Mouse (Mus musculus): ENCODE measurements around the gene Rap2a. TPM values are rescaled to one million over a fixed set of nuclear protein-coding genes. Genes with fewer than 3 reads are reported as not detected.

Rap2a gene
- total and polyA plus RNA-seq, 3 experiments, result 5.1 to 8.6 TPM; not detected in 1

DNA sequence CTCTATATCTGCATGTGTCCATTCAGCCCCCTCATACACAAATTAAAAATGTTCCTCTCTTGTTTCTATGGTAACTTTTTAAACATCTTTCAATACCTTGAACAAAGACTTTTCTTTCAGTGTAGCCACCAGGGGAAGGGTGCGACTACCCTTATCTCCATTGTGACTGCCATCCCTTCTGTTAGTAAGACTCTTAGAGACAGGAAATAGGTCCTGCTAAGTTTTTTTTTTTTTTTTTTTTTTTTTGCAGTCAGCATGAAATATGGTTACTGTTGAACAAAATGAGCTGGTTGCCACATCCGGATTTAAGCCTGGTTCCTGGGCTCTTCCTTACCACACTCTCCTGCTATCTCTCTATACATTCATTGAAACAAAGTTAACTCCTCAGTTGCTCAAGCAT lies 47.4 kb downstream of the Rap2a start:
- Histone ChIP-seq H3K79me2 (ENCODE audit: control insufficient read depth, insufficient read depth, low read length, poor library complexity) (no peaks in the 10 kb centered on the region), H3K9me3 (replicated peaks; ENCODE audit: insufficient read depth, low read length) (no peaks in the 10 kb centered on the region), H3K36me3 (ENCODE audit: control insufficient read depth in 1 of 2, insufficient read depth in 2 of 2, low read length in 2 of 2) (no peaks in the 10 kb centered on the region), H3K4me3 (ENCODE audit: control insufficient read depth in 1 of 2, insufficient read depth in 1 of 2, low read depth in 2 of 2, low read length in 2 of 2) (no peak overlapping the region), H3K27me3 (ENCODE audit: control insufficient read depth in 1 of 2, insufficient read depth in 2 of 2, low read length in 2 of 2) (no peaks in the 10 kb centered on the region), H3K27ac (ENCODE audit: control insufficient read depth, low read depth, low read length) (no peak overlapping the region), H3K9ac (ENCODE audit: control insufficient read depth, low read depth, low read length, poor library complexity, severe bottlenecking) (no peak overlapping the region), H3K4me1 (ENCODE audit: control insufficient read depth in 1 of 2, insufficient read depth in 2 of 2, low read length in 2 of 2) (no peaks in the 10 kb centered on the region)
- no peak for TF ChIP-seq MAFK (IDR thresholded peaks at IDR 0.05; ENCODE audit: borderline replicate concordance, low read depth, low read length)
- no peak for TF ChIP-seq POLR2A (IDR thresholded peaks at IDR 0.05; ENCODE audit: control insufficient read depth in 1 of 2, insufficient read depth in 1 of 2, low read depth in 1 of 2, low read length in 2 of 2, poor library complexity in 1 of 2)
- no peak for TF ChIP-seq NELFE (IDR thresholded peaks at IDR 0.05; ENCODE audit: low read depth, low read length)
- no peak for TF ChIP-seq CTCF (IDR thresholded peaks at IDR 0.05 in 2 of 3, conservative IDR thresholded peaks at IDR 0.05 in 1 of 3; ENCODE audit: control insufficient read depth in 1 of 3, insufficient read depth in 1 of 3, low read depth in 2 of 3, low read length in 3 of 3, poor library complexity in 1 of 3, severe bottlenecking in 1 of 3)
- TF ChIP-seq ZNF384 (IDR thresholded peaks at IDR 0.05; ENCODE audit: low read depth, low read length), result 0 out of 2 replicates have a peak, but pooled peaks have one; percentile 33
- no peak for DNase-seq (ENCODE audit: low read depth, low spot score)

DNA sequence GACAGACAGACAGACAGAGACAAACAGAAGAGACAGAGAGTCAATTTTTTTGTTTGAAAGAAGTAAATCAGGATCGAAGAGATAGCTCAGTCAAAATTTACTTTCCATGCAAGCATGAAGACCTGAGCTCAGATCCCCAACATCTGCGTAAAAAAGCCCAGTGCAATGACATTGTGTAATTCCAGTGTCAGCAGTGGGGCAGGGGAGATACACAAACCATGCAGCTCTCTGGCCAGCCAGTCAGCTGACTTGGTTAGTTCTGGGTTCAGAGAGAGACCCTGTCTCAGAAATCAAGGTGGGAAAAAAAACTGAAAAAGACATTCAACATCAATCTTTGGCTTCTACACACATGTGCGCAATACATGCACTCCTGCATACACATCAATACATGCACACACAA lies 55.1 kb downstream of the Rap2a start:
- TF ChIP-seq TAL1 (IDR thresholded peaks at IDR 0.05; ENCODE audit: low read length) (no peak), BHLHE40 (IDR thresholded peaks at IDR 0.05; ENCODE audit: borderline replicate concordance, low read depth, low read length) (no peak), USF2 (IDR thresholded peaks at IDR 0.05; ENCODE audit: borderline replicate concordance in 1 of 2, insufficient read depth in 1 of 2, low read depth in 1 of 2, low read length in 2 of 2) (no peak), CTCF (IDR thresholded peaks at IDR 0.05 in 2 of 3, conservative IDR thresholded peaks at IDR 0.05 in 1 of 3; ENCODE audit: control insufficient read depth in 1 of 3, insufficient read depth in 1 of 3, low read depth in 2 of 3, low read length in 3 of 3, poor library complexity in 1 of 3, severe bottlenecking in 1 of 3) (no peak), TCF12 (IDR thresholded peaks at IDR 0.05; ENCODE audit: low read depth, low read length) (no peak), CHD2 (IDR thresholded peaks at IDR 0.05; ENCODE audit: low read length) (no peak), NRF1 (IDR thresholded peaks at IDR 0.05; ENCODE audit: insufficient read depth, low read depth, low read length, poor library complexity, severe bottlenecking) (no peak), HCFC1 (IDR thresholded peaks at IDR 0.05; ENCODE audit: low read depth, low read length) (no peak), ETS1 (IDR thresholded peaks at IDR 0.05; ENCODE audit: low read depth, low read length) (no peak), SMC3 (IDR thresholded peaks at IDR 0.05; ENCODE audit: low read depth, low read length) (no peak), RAD21 (IDR thresholded peaks at IDR 0.05; ENCODE audit: low read depth, low read length) (no peak), MYC (IDR thresholded peaks at IDR 0.05; ENCODE audit: low read depth, low read length) (no peak), CHD1 (IDR thresholded peaks at IDR 0.05; ENCODE audit: low read depth, low read length) (no peak), TBP (IDR thresholded peaks at IDR 0.05; ENCODE audit: low read depth, low read length) (no peak), E2F4 (IDR thresholded peaks at IDR 0.05; ENCODE audit: borderline replicate concordance, low read depth, low read length) (no peak)
- no peaks in the 10 kb centered on the region for H3K4me1 ChIP-seq (ENCODE audit: control insufficient read depth in 1 of 2, insufficient read depth in 2 of 2, low read length in 2 of 2)
- no peak overlapping the region for H3K4me3 ChIP-seq (ENCODE audit: control insufficient read depth in 1 of 2, insufficient read depth in 1 of 2, low read depth in 2 of 2, low read length in 2 of 2)

More for the DNA sequence above, 55.1 kb downstream of the Rap2a start:
- H3K9ac ChIP-seq (ENCODE audit: control insufficient read depth, low read depth, low read length, poor library complexity, severe bottlenecking), result no peak overlapping the region
- no peaks in the 10 kb centered on the region for H3K27me3 ChIP-seq (ENCODE audit: control insufficient read depth in 1 of 2, insufficient read depth in 2 of 2, low read length in 2 of 2)
- no peaks in the 10 kb centered on the region for H3K9me3 ChIP-seq (replicated peaks; ENCODE audit: insufficient read depth, low read length)
- no peak overlapping the region for H3K27ac ChIP-seq (ENCODE audit: control insufficient read depth, low read depth, low read length)
- H3K36me3 ChIP-seq (ENCODE audit: control insufficient read depth in 1 of 2, insufficient read depth in 2 of 2, low read length in 2 of 2), result no peaks in the 10 kb centered on the region
- no peaks in the 10 kb centered on the region for H3K79me2 ChIP-seq (ENCODE audit: control insufficient read depth, insufficient read depth, low read length, poor library complexity)
- DNase-seq (ENCODE audit: low read depth, low spot score), result no peak

Data from MEL (cell line).